Mouse (Mus musculus) embryonic facial prominence, embryonic 12.5 days (tissue): Measurements from ENCODE around the gene Akt2. TPM values are rescaled to one million over a fixed set of nuclear protein-coding genes. Genes with fewer than 3 reads are reported as not detected.
A peak's percentile ranks its signal among the peaks of the same experiment; 100 is the strongest.

ENCODE experiments used
- ATAC-seq: fragments of 200-750 bp; cut with Nextera tagmentation; 2 replicates; pipeline ENCODE4 v1.8.0; 2017; ENCODE audit not compliant: insufficient number of reproducible peaks, insufficient read depth, low FRiP score, low TSS enrichment
- H3K27ac ChIP-seq: fragments of 300-500 bp; sonication (generic); 2 replicates; pipeline ENCODE4 v1.5.1; 2016; ENCODE audit warnings: mild to moderate bottlenecking
- H3K27me3 ChIP-seq: fragments of 300-500 bp; sonication (generic); 2 replicates; pipeline ENCODE4 v1.6.1; 2016; ENCODE audit warnings: mild to moderate bottlenecking, moderate library complexity
- H3K36me3 ChIP-seq: fragments of 300-500 bp; sonication (generic); 2 replicates; pipeline ENCODE4 v1.6.1; 2016; ENCODE audit warnings: mild to moderate bottlenecking
- H3K4me1 ChIP-seq: fragments of 300-500 bp; sonication (generic); 2 replicates; pipeline ENCODE4 v1.6.1; 2016
- H3K4me2 ChIP-seq: fragments of 300-500 bp; sonication (generic); replicated peaks from 2 replicates; pipeline ENCODE4 v1.6.1; 2016; ENCODE audit warnings: mild to moderate bottlenecking, moderate library complexity
- H3K4me3 ChIP-seq: fragments of 300-500 bp; sonication (generic); 2 replicates; pipeline ENCODE4 v1.5.1; 2016; ENCODE audit warnings: mild to moderate bottlenecking
- H3K9ac ChIP-seq: fragments of 300-500 bp; sonication (generic); 2 replicates; pipeline ENCODE4 v1.6.1; 2016; ENCODE audit warnings: mild to moderate bottlenecking, moderate library complexity
- H3K9me3 ChIP-seq: fragments of 300-500 bp; sonication (generic); 2 replicates; pipeline ENCODE4 v1.6.1; 2016; ENCODE audit warnings: mild to moderate bottlenecking, moderate library complexity
- WGBS: fragments of 180-500 bp; shearing (Covaris S2); methylation state at CpG from one replicate; pipeline ENCODE4 v1.1.7; 2016; 5-methylcytosine and 5-hydroxymethylcytosine counted together
- polyA plus RNA-seq: library from polyadenylated mRNA; unstranded; fragments of >200 nt; fragmentation: Nextera tagmentation; extraction: Ambion mirVana; gene quantifications from 2 replicates; pipeline ENCODE4 v1.2.1, GENCODE M21; 2016

The Akt2 gene
- polyA plus RNA-seq, 1 experiment from 2014 or later: 114 TPM

DNA sequence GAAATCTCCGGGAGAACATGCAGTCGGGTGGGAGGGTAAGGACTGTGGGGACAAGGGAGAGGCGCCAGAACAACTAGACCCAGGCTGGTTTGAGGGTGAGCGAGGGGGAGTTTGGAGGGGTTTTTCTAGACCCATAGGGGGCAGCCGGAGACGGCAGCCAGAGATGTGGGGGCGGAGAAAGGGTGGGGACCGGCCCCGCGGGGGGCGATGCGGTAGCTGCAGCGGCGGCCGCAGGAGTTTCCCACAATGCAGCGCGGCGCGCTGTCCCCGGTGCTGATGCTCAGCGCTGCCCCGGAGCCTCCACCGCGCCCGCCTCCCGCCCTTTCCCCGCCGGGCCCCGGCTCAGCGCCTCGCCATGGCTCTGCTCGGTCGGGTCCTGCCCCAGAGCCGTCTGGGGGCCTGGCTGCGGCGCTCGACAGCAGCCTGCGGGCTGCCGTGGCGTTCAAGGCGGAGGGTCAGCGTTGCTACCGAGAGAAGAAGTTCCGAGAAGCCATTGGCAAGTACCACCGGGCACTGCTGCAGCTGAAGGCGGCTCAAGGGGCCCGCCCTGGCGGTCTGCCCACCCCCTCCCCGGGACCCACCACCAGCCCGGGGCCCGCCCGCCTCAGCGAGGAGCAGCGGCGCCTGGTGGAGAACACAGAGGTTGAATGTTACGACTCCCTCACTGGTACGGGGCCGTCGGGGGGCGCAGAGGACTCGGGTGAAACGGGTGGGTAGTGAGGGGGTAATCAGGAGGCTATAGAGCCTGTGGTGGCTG, 62.5 kb downstream of the Akt2 start, which contains the start of gene Ttc9b:
Gene Ttc9b (plus strand): TSS at position 235 of the 757 bp plus-strand sequence.
- no peak within 1 kb of the TSS for H3K9ac ChIP-seq

GRCm38 (mm10) chr7:27654607-27655276, 63.4 kb downstream of the Akt2 start:
- no peak overlapping the region for H3K4me3 ChIP-seq
- no peak overlapping the region for H3K4me2 ChIP-seq
- no peak overlapping the region for H3K9ac ChIP-seq
- H3K9me3 ChIP-seq: no peaks in the 10 kb centered on the region
- peaks cover 34% of the 10 kb centered on the region for H3K36me3 ChIP-seq
- ATAC-seq: no peak
- 68% methylated on average over 20 of the region's 20 CpGs for WGBS
- peaks cover 5% of the 10 kb centered on the region for H3K4me1 ChIP-seq
- peaks cover 76% of the 10 kb centered on the region for H3K27me3 ChIP-seq
- no peak overlapping the region for H3K27ac ChIP-seq

More for the DNA sequence above, 62.5 kb downstream of the Akt2 start, which contains the start of gene Ttc9b:
- H3K4me1 ChIP-seq: peaks cover 5% of the 10 kb centered on the region
- peaks cover 67% of the 10 kb centered on the region for H3K27me3 ChIP-seq
- WGBS: 2% methylated on average over 62 of the region's 62 CpGs
- peak within 1 kb of the TSS; percentile 60 for H3K4me2 ChIP-seq
- peaks cover 25% of the 10 kb centered on the region; the same call in 1 of the 2 replicates for H3K36me3 ChIP-seq
- no peak for ATAC-seq
- H3K9me3 ChIP-seq: no peaks in the 10 kb centered on the region
- no peak within 1 kb of the TSS for H3K27ac ChIP-seq
- peak within 1 kb of the TSS; percentile 34 for H3K4me3 ChIP-seq

DNA sequence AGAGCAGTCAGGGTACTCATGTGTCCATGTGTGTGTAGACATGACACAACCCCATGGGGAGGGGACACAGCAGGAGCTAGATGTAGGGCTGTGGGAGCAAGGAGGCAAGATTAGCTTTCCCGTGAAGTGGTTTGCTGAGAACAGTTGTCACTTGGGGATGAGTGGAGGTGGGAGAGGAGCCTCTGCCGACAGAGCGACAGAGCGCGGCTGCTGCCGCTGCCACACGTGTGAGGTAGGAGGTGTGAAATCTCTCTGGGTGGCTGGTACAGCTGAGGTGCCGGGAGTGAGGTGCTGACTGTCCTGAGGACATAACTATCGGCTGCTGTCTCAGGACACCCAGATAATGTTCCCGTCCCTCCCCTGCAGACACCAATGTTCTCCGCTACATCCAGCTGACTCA, 64.2 kb downstream of the Akt2 start:
- Histone ChIP-seq H3K9ac (no peak overlapping the region), H3K27ac (no peak overlapping the region), H3K27me3 (peaks cover 79% of the 10 kb centered on the region), H3K4me2 (no peak overlapping the region), H3K36me3 (peaks cover 35% of the 10 kb centered on the region), H3K9me3 (no peaks in the 10 kb centered on the region), H3K4me1 (peaks cover 5% of the 10 kb centered on the region), H3K4me3 (no peak overlapping the region)
- no peak for ATAC-seq
- WGBS: 87% methylated on average over 11 of the region's 11 CpGs

- H3K27ac ChIP-seq: no peak overlapping the region
- H3K4me3 ChIP-seq: no peak overlapping the region
- H3K4me1 ChIP-seq: peaks cover 5% of the 10 kb centered on the region
- H3K4me2 ChIP-seq: no peak overlapping the region
- no peaks in the 10 kb centered on the region for H3K9me3 ChIP-seq
- H3K9ac ChIP-seq: no peak overlapping the region
- H3K27me3 ChIP-seq: peaks cover 79% of the 10 kb centered on the region
- H3K36me3 ChIP-seq: peaks cover 39% of the 10 kb centered on the region
- 90% methylated on average over 16 of the region's 16 CpGs for WGBS
- ATAC-seq: no peak
Observed at GRCm38 (mm10) chr7:27656600-27656999, 65.2 kb downstream of the Akt2 start.

DNA sequence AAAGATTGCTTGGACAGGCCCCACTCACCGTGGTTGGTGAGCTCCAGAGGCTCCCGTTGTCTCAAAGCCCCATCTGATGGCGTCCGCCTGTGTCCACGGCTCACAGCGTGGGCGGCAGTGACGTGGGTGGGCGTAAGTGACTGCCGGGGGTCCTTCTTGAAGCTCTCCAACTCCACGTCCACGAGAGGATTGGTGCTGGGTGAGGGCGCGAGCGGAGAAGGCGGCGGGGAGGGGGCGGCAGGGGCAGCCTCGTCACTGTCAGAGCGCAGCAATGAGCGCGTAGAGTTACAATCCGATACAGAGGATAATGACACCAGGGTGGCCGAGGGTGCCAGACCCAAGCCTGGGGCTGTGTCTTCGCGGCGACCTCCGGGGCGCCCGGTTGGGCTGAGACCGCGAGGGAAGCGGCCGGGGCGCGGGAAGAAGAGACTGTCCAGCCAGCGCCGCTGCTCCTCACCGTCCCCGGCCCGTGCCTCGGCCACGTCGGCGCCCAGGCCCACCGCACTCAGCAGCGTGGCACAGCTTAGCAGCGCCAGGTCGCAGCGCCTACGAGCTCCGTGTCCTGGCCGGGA, 66.6 kb downstream of the Akt2 start:
- H3K36me3 ChIP-seq: peaks cover 42% of the 10 kb centered on the region
- WGBS: 28% methylated on average over 52 of the region's 53 CpGs
- no peak overlapping the region for H3K4me3 ChIP-seq
- H3K4me1 ChIP-seq: peaks cover 5% of the 10 kb centered on the region
- H3K27ac ChIP-seq: no peak overlapping the region
- peaks cover 72% of the 10 kb centered on the region for H3K27me3 ChIP-seq
- H3K4me2 ChIP-seq: no peak overlapping the region
- no peak overlapping the region for H3K9ac ChIP-seq
- no peaks in the 10 kb centered on the region for H3K9me3 ChIP-seq
- ATAC-seq: no peak

- H3K27ac ChIP-seq: no peak overlapping the region
Observed at GRCm38 (mm10) chr7:27658712-27659663, 67.6 kb downstream of the Akt2 start.

DNA sequence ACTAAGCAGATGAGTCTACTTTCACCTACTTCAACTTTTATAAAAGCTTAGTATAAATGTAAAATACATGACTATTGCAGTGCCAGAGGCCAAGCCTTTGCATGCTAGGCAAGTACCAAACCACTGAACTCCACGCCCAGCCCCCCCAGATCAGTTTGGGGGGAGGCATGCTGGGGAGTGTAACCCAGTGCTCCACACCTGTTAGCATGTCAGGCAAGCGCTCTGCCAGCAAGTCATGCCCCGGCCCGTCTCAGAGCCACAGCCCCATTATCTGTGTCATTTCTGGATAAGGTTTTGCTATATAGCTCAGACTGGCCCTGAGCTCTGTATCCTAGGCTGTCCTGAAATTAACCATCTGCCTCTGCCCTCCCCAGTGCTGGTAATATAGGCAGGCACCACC, 70.7 kb downstream of the Akt2 start:
- peaks cover 46% of the 10 kb centered on the region for H3K36me3 ChIP-seq
- H3K4me3 ChIP-seq: no peak overlapping the region
- H3K4me2 ChIP-seq: no peak overlapping the region
- no peak for ATAC-seq
- H3K9ac ChIP-seq: no peak overlapping the region
- no peaks in the 10 kb centered on the region for H3K9me3 ChIP-seq
- H3K4me1 ChIP-seq: no peaks in the 10 kb centered on the region
- no peak overlapping the region for H3K27ac ChIP-seq
- peaks cover 30% of the 10 kb centered on the region for H3K27me3 ChIP-seq
- 82% methylated on average over 4 of the region's 4 CpGs for WGBS

More at GRCm38 (mm10) chr7:27658712-27659663, 67.6 kb downstream of the Akt2 start:
- Histone ChIP-seq H3K4me1 (peaks cover 3% of the 10 kb centered on the region), H3K9ac (no peak overlapping the region), H3K36me3 (peaks cover 42% of the 10 kb centered on the region), H3K9me3 (no peaks in the 10 kb centered on the region), H3K4me3 (no peak overlapping the region), H3K4me2 (no peak overlapping the region), H3K27me3 (peaks cover 61% of the 10 kb centered on the region)
- ATAC-seq: no peak
- 54% methylated on average over 14 of the region's 14 CpGs for WGBS

DNA sequence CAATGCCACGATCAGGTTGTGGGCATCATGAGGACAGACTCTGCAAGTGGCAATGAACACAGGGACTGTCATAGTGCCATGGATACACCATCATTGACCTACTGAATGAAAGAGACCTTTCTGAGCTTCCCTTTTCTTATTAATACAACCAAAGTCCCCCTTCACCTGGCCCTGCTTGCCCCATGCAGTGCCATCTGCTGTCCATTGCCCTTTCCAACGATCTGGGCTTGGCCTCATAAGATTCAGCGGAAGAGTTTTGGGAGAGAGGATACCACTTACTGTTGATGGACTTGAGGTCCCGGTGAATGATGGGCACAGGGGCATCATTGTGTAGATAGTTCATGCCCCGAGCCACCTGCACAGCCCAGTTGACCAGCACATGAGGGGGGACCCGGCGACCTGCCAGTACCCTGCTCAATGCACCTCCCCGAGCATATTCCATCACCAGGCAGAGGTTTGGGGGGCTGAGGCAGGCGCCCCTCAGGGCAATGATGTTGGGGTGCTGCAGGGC, 81.8 kb downstream of the Akt2 start:
- peak overlapping the region; percentile 85 for H3K4me3 ChIP-seq
- no peaks in the 10 kb centered on the region for H3K27me3 ChIP-seq
- H3K4me2 ChIP-seq: peak overlapping the region; percentile 99
- no peak for ATAC-seq
- 55% methylated on average over 9 of the region's 9 CpGs for WGBS
- peak overlapping the region; percentile 90 for H3K9ac ChIP-seq
- peaks cover 20% of the 10 kb centered on the region for H3K36me3 ChIP-seq
- H3K27ac ChIP-seq: no peak overlapping the region
- no peaks in the 10 kb centered on the region for H3K9me3 ChIP-seq
- H3K4me1 ChIP-seq: peaks cover 15% of the 10 kb centered on the region

DNA sequence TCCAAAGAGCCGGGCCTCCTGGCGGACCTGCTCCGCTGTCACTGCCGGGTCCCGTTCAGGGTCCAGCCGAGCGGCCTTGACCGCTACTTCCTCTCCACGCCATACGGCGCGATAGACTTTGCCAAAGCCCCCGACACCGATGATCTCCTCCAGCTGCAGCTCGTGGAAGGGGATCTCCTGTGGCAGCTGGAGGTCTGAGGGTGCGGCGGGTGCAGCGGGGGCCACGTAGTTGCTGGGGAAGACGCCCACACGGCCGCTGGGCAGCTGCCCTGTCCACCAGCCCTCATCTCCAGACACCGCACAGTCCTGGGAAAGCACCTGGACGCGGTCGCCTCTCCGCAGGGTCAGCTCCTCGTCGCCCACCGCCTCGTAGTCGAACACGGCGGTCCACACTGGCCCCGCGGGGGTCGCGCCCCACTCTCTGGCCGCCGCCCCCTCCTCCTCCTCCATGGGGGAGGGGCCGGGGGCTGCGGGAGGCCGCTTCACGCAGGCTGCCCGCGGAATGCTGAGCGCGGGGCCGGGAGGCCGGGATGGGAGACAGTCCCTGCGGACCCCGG, 82.3 kb downstream of the Akt2 start:
- no peaks in the 10 kb centered on the region for H3K9me3 ChIP-seq
- peak overlapping the region; percentile 90 for H3K9ac ChIP-seq
- no peak overlapping the region for H3K27ac ChIP-seq
- H3K4me2 ChIP-seq: peak overlapping the region; percentile 99
- 2% methylated on average over 47 of the region's 52 CpGs for WGBS
- peak overlapping the region; percentile 85 for H3K4me3 ChIP-seq
- peaks cover 15% of the 10 kb centered on the region for H3K4me1 ChIP-seq
- no peaks in the 10 kb centered on the region for H3K27me3 ChIP-seq
- no peak for ATAC-seq
- peaks cover 16% of the 10 kb centered on the region for H3K36me3 ChIP-seq

- Histone ChIP-seq H3K27me3 (no peaks in the 10 kb centered on the region), H3K4me3 (peak overlapping the region; percentile 85), H3K27ac (peak overlapping the region; percentile 92), H3K4me2 (peak overlapping the region; percentile 99), H3K9ac (peak overlapping the region; percentile 90), H3K4me1 (peaks cover 15% of the 10 kb centered on the region), H3K9me3 (no peaks in the 10 kb centered on the region), H3K36me3 (peaks cover 16% of the 10 kb centered on the region)
- no peak; the same call in 1 of the 2 replicates for ATAC-seq
- under 1% methylated on average over 36 of the region's 38 CpGs for WGBS
Observed at GRCm38 (mm10) chr7:27674195-27674521, 82.8 kb downstream of the Akt2 start.
